Mouse (Mus musculus) liver, postnatal 0 days (tissue): Measurements from ENCODE around the gene Atp6v1fnb.

ENCODE experiments used
- CTCF ChIP-seq: sonication (generic); IDR thresholded peaks from 2 replicates; pipeline ENCODE4 v1.5.1; 2016; ENCODE audit warnings: antibody characterized with exemption, low read depth
- EP300 ChIP-seq: IDR thresholded peaks from 2 replicates; pipeline ENCODE4 v1.6.1; 2016; ENCODE audit warnings: antibody characterized with exemption, low read depth, mild to moderate bottlenecking

GRCm38 (mm10) chr6:29468851-29469250 lies 2.4 kb upstream of the Atp6v1fnb start:
- TF ChIP-seq CTCF: no peak
- no peak for TF ChIP-seq EP300
